Mouse (Mus musculus) G1E (cell line): ENCODE data around the gene Gm10188.

Experiments used
- CTCF ChIP-seq: IDR thresholded peaks from 2 replicates; pipeline ENCODE4 v1.5.1; 2012; ENCODE audit warnings: low read depth, low read length, inconsistent platforms, mixed read lengths
- GATA2 ChIP-seq: IDR thresholded peaks from 2 replicates; pipeline ENCODE4 v1.6.1; 2012; ENCODE audit warnings: low read depth, low read length, inconsistent platforms, borderline replicate concordance
- POLR2AphosphoS5 ChIP-seq: IDR thresholded peaks from 2 replicates; pipeline ENCODE4 v1.6.1; 2012; ENCODE audit warnings: low read depth, low read length, inconsistent platforms; ENCODE audit not compliant: insufficient replicate concordance
- TAL1 ChIP-seq: conservative IDR thresholded peaks from 2 replicates; pipeline ENCODE4 v1.6.1; 2012; ENCODE audit warnings: low read depth, low read length, inconsistent platforms, mixed read lengths

GRCm38 (mm10) chr1:132211672-132212071, 17.9 kb downstream of the Gm10188 start:
- no peak for TF ChIP-seq CTCF
- TF ChIP-seq GATA2: no peak
- TF ChIP-seq TAL1: no peak
- no peak for TF ChIP-seq POLR2AphosphoS5
